Mouse (Mus musculus): ENCODE data around the gene Akap17b.

DNA sequence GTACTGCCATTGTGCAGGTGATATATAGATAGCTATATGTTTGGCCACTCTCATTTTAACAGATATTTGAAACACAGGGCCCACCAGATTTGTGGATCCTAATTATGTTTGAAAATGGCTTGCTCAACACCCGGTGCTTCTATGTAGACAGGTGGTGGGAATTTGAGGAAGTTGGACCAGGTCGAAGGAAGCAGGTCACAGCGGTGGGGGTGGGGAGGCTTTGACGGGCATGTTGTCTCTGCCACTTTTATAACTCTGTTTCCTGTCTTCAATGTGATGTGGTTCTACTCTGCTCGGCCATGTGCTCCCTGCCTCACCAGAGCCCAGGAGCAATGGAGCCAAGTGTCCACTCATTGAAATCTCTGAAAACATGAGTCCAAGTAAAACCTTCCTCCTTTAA is 46.2 kb upstream of the Akap17b start:
- TF ChIP-seq CTCF (IDR thresholded peaks at IDR 0.05; ENCODE audit: low read depth) (no peak), EP300 (IDR thresholded peaks at IDR 0.05; ENCODE audit: low read depth) (no peak)
